Mouse (Mus musculus) CH12.LX (cell line): ENCODE measurements around the gene Cpeb3. TPM values are rescaled to one million over a fixed set of nuclear protein-coding genes. Genes with fewer than 3 reads are reported as not detected.

Experiments
- DNase-seq: peaks from one replicate; pipeline ENCODE4 v3.0.0-alpha.2; 2013; ENCODE audit errors: extremely low read depth
- H3K27ac ChIP-seq: 2 replicates; pipeline ENCODE4 v1.5.1; 2012; ENCODE audit warnings: low read depth, mild to moderate bottlenecking, control low read depth, moderate library complexity; ENCODE audit not compliant: insufficient read depth
- H3K27me3 ChIP-seq: replicated peaks from 2 replicates; pipeline ENCODE3; 2012; ENCODE audit warnings: inconsistent platforms
- H3K36me3 ChIP-seq, 2 experiments: replicated peaks in 1 of 2; 2 replicates each; pipeline versions ENCODE3 to v1.6.1; 2012; ENCODE audit warnings: inconsistent platforms in 1 of 2, low read length in 1 of 2, mild to moderate bottlenecking in 1 of 2, mixed read lengths in 1 of 2, moderate library complexity in 1 of 2; ENCODE audit not compliant: control insufficient read depth in 1 of 2, insufficient read depth in 1 of 2
- H3K4me1 ChIP-seq, 2 experiments: 2 replicates each; pipeline ENCODE4 v1.6.1; 2012; ENCODE audit warnings: inconsistent platforms in 1 of 2, moderate library complexity in 1 of 2; ENCODE audit not compliant: insufficient read depth in 2 of 2, control insufficient read depth in 1 of 2
- H3K4me2 ChIP-seq: 2 replicates; pipeline ENCODE4 v1.6.1; 2012; ENCODE audit warnings: low read depth, mild to moderate bottlenecking, control low read depth; ENCODE audit not compliant: poor library complexity, insufficient read depth, severe bottlenecking
- H3K4me3 ChIP-seq, 3 experiments: fragments of 150-350 bp in 1 of 3; sonication (generic) in 1 of 3; replicated peaks in 1 of 3; 2 replicates each; pipeline versions ENCODE3 to v1.5.1; 2011 to 2012; ENCODE audit warnings: low read depth in 2 of 3, low read length in 2 of 3, mild to moderate bottlenecking in 2 of 3, moderate library complexity in 2 of 3, control low read depth in 1 of 3, improper control_type of control experiment in 1 of 3, inconsistent platforms in 1 of 3, mixed read lengths in 1 of 3; ENCODE audit not compliant: poor library complexity in 1 of 3
- H3K79me2 ChIP-seq: replicated peaks from 2 replicates; pipeline ENCODE4 v1.6.1; 2012; ENCODE audit warnings: mild to moderate bottlenecking, moderate library complexity; ENCODE audit not compliant: control insufficient read depth, poor library complexity, insufficient read depth, severe bottlenecking; ENCODE audit errors: extremely low read depth
- H3K9ac ChIP-seq: 2 replicates; pipeline ENCODE4 v1.6.1; 2012; ENCODE audit warnings: low read depth, mild to moderate bottlenecking, control low read depth, moderate library complexity; ENCODE audit not compliant: insufficient read depth
- H3K9me3 ChIP-seq: replicated peaks from 2 replicates; pipeline ENCODE3; 2012; ENCODE audit warnings: low read length, inconsistent platforms, mixed read lengths
- EP300 ChIP-seq: IDR thresholded peaks from 2 replicates; pipeline ENCODE4 v1.6.1; 2011; ENCODE audit warnings: low read length, improper control_type of control experiment
- GABPA ChIP-seq: IDR thresholded peaks from 2 replicates; pipeline ENCODE4 v1.6.1; 2012; ENCODE audit warnings: low read depth, low read length, improper control_type of control experiment, inconsistent platforms; ENCODE audit not compliant: insufficient replicate concordance
- HCFC1 ChIP-seq: IDR thresholded peaks from 2 replicates; pipeline ENCODE4 v1.6.1; 2012; ENCODE audit warnings: low read depth, mild to moderate bottlenecking, inconsistent platforms, low read length, improper control_type of control experiment
- IRF4 ChIP-seq: IDR thresholded peaks from 2 replicates; pipeline ENCODE4 v1.6.1; 2014; ENCODE audit warnings: low read depth, mild to moderate bottlenecking, inconsistent platforms, low read length, improper control_type of control experiment
- JUN ChIP-seq: IDR thresholded peaks from 2 replicates; pipeline ENCODE4 v1.6.1; 2011; ENCODE audit warnings: low read depth, mild to moderate bottlenecking, low read length, improper control_type of control experiment, moderate library complexity; ENCODE audit not compliant: insufficient read depth
- MAX ChIP-seq: IDR thresholded peaks from 2 replicates; pipeline ENCODE4 v1.6.1; 2011; ENCODE audit warnings: low read length, improper control_type of control experiment
- MXI1 ChIP-seq: IDR thresholded peaks from 2 replicates; pipeline ENCODE4 v1.6.1; 2011; ENCODE audit warnings: mild to moderate bottlenecking, low read depth, low read length, improper control_type of control experiment
- MYC ChIP-seq: IDR thresholded peaks from 2 replicates; pipeline ENCODE4 v1.6.1; 2011; ENCODE audit warnings: low read depth, mild to moderate bottlenecking, improper control_type of control experiment, low read length
- NELFE ChIP-seq: IDR thresholded peaks from 2 replicates; pipeline ENCODE4 v1.6.1; 2011; ENCODE audit warnings: low read depth, low read length, improper control_type of control experiment
- NRF1 ChIP-seq: IDR thresholded peaks from 2 replicates; pipeline ENCODE4 v1.6.1; 2014; ENCODE audit warnings: low read depth, mild to moderate bottlenecking, inconsistent platforms, low read length, improper control_type of control experiment, moderate library complexity
- PAX5 ChIP-seq: IDR thresholded peaks from 2 replicates; pipeline ENCODE4 v1.6.1; 2012; ENCODE audit warnings: low read length, inconsistent platforms, mixed read lengths
- POLR2AphosphoS2 ChIP-seq: IDR thresholded peaks from 2 replicates; pipeline ENCODE4 v1.6.1; 2011; ENCODE audit warnings: low read depth, low read length, improper control_type of control experiment
- RCOR1 ChIP-seq: conservative IDR thresholded peaks from 2 replicates; pipeline ENCODE4 v1.6.1; 2012; ENCODE audit warnings: low read depth, mild to moderate bottlenecking, inconsistent platforms, low read length, improper control_type of control experiment
- SIN3A ChIP-seq: IDR thresholded peaks from 2 replicates; pipeline ENCODE4 v1.6.1; 2012; ENCODE audit warnings: low read length, improper control_type of control experiment, inconsistent platforms
- SMC3 ChIP-seq: IDR thresholded peaks from 2 replicates; pipeline ENCODE4 v1.6.1; 2011; ENCODE audit warnings: low read depth, low read length, improper control_type of control experiment
- USF2 ChIP-seq: conservative IDR thresholded peaks from 2 replicates; pipeline ENCODE4 v1.6.1; 2011; ENCODE audit warnings: low read depth, low read length, improper control_type of control experiment
- ZC3H11A ChIP-seq: IDR thresholded peaks from 2 replicates; pipeline ENCODE4 v1.6.1; 2012; ENCODE audit warnings: low read depth, mild to moderate bottlenecking, inconsistent platforms, low read length, improper control_type of control experiment
- dilution Hi-C: fragments of 300-500 bp; cut with MboI; formaldehyde crosslinking; loops from 2 replicates; pipeline ENCODE4 v1.14.3; 2020; ENCODE audit warnings: low sequenced_read_pairs; ENCODE audit not compliant: extremely low pct_unique_long_range_greater_than_20kb, extremely low pct_ligation_motif_present
- in situ Hi-C: fragments of 300-500 bp; cut with MboI; formaldehyde crosslinking; loops from 3 replicates; pipeline ENCODE4 v1.14.3; 2019; ENCODE audit warnings: low sequenced_read_pairs, low pct_ligation_motif_present, low pct_unique_long_range_greater_than_20kb, mixed read lengths
- polyA plus RNA-seq: library from polyadenylated mRNA; unstranded; fragments of >175 nt; gene quantifications from 2 replicates; pipeline ENCODE4 v1.2.1, GENCODE M21; 2012; ENCODE audit warnings: low read depth; ENCODE audit not compliant: insufficient read length
- total RNA-seq, 2 experiments: library from RNA; depleted of rRNA; stranded (reverse); fragments of 300-350 nt in 1 of 2; fragments of >200 nt in 1 of 2; gene quantifications; 2 replicates each; pipeline ENCODE4 v1.2.3; 2012 to 2014

The Cpeb3 gene
- total and polyA plus RNA-seq, 3 experiments: 1.5 to 3.1 (median 1.5) TPM

- in situ Hi-C loops (no loop called here), dilution Hi-C loops (no loop called here)
- H3K4me1 ChIP-seq: peaks cover 14 to 52% of the 10 kb centered on the region in 2 experiments
- H3K36me3 ChIP-seq: peaks cover 0 to 3% of the 10 kb centered on the region in 2 experiments
- no peak overlapping the region for H3K4me3 ChIP-seq
- H3K27ac ChIP-seq: no peak overlapping the region
- H3K27me3 ChIP-seq: no peaks in the 10 kb centered on the region
- H3K9ac ChIP-seq: no peak overlapping the region
- peak; percentile 57 for DNase-seq
- H3K9me3 ChIP-seq: no peaks in the 10 kb centered on the region
- H3K79me2 ChIP-seq: no peaks in the 10 kb centered on the region
- no peak overlapping the region for H3K4me2 ChIP-seq
- TF ChIP-seq JUN (no peak), MYC (no peak), RCOR1 (no peak), HCFC1 (no peak), ZC3H11A (no peak)
Observed at GRCm38 (mm10) chr19:37022146-37022545, 186.3 kb downstream of the Cpeb3 start.

DNA sequence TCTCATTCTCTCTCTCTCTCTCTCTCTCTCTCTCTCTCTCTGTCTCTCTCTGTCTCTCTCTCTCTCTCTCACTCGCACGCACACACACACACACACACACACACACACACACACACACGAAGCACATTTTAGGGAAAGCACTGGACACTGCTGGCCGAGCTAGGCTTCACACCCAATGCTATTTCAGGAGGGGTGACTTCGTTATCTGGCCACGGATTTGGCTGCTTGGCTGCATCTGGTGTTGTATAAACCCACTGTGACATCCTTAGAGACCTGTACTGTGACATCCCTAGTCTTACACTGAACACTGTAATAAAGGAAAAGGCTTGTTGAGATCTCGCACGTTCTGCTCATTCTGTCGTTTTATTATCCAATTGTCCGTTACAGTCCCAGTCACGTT is 187.4 kb downstream of the Cpeb3 start:
- H3K27ac ChIP-seq: no peak overlapping the region
- no peaks in the 10 kb centered on the region for H3K79me2 ChIP-seq
- peaks cover 0 to 3% of the 10 kb centered on the region in 2 experiments for H3K36me3 ChIP-seq
- no peak overlapping the region for H3K4me3 ChIP-seq
- peaks cover 3% of the 10 kb centered on the region for H3K9me3 ChIP-seq
- dilution Hi-C loops (no loop called here), in situ Hi-C loops (no loop called here)
- TF ChIP-seq GABPA: no peak
- no peak for TF ChIP-seq USF2
- no peak for TF ChIP-seq SIN3A
- TF ChIP-seq MAX: no peak
- no peak for TF ChIP-seq NRF1
- TF ChIP-seq NELFE: no peak
- no peak for TF ChIP-seq JUN
- TF ChIP-seq SMC3: no peak
- TF ChIP-seq EP300: no peak
- no peak for TF ChIP-seq MXI1
- no peak for TF ChIP-seq MYC
- TF ChIP-seq IRF4: no peak
- TF ChIP-seq PAX5: no peak
- TF ChIP-seq POLR2AphosphoS2: no peak
- no peak overlapping the region for H3K4me2 ChIP-seq
- no peak overlapping the region for H3K9ac ChIP-seq
- H3K4me1 ChIP-seq: peaks cover 8 to 42% of the 10 kb centered on the region in 2 experiments
- no peaks in the 10 kb centered on the region for H3K27me3 ChIP-seq
- DNase-seq: no peak
